Mouse (Mus musculus): ENCODE results near the gene Plpp3.

The Plpp3 gene

GRCm38 (mm10) chr4:105190826-105191225, 33.7 kb downstream of the Plpp3 start:
- no peak for DNase-seq (ENCODE audit: low spot score)

- no peak for DNase-seq (ENCODE audit: low spot score)
Measured at GRCm38 (mm10) chr4:105191550-105191949, 34.4 kb downstream of the Plpp3 start.

GRCm38 (mm10) chr4:105192665-105193064, 35.5 kb downstream of the Plpp3 start:
- DNase-seq (ENCODE audit: low spot score): no peak

- no peak for DNase-seq (ENCODE audit: low spot score)
Measured at GRCm38 (mm10) chr4:105195256-105195655, 38.1 kb downstream of the Plpp3 start.

GRCm38 (mm10) chr4:105196099-105196498, 39.0 kb downstream of the Plpp3 start:
- no peak for DNase-seq (ENCODE audit: low spot score)

- no peak for DNase-seq (ENCODE audit: low spot score)
Measured at GRCm38 (mm10) chr4:105196993-105197765, 40.0 kb downstream of the Plpp3 start.

GRCm38 (mm10) chr4:105198696-105199095, 41.5 kb downstream of the Plpp3 start:
- DNase-seq (ENCODE audit: low spot score): no peak

GRCm38 (mm10) chr4:105199345-105199744, 42.2 kb downstream of the Plpp3 start:
- no peak for DNase-seq (ENCODE audit: low spot score)

- DNase-seq (ENCODE audit: low spot score): no peak
Measured at GRCm38 (mm10) chr4:105200624-105201524, 43.7 kb downstream of the Plpp3 start.

- no peak for DNase-seq (ENCODE audit: low spot score)
Measured at GRCm38 (mm10) chr4:105202439-105202838, 45.3 kb downstream of the Plpp3 start.

GRCm38 (mm10) chr4:105203303-105203761, 46.2 kb downstream of the Plpp3 start:
- DNase-seq (ENCODE audit: low spot score): no peak

- no peak for DNase-seq (ENCODE audit: low spot score)
Measured at GRCm38 (mm10) chr4:105204071-105204470, 46.9 kb downstream of the Plpp3 start.

- no peak for DNase-seq (ENCODE audit: low spot score)
Measured at GRCm38 (mm10) chr4:105205045-105205851, 48.1 kb downstream of the Plpp3 start.

- no peak for DNase-seq (ENCODE audit: low spot score)
Measured at GRCm38 (mm10) chr4:105206102-105206501, 49.0 kb downstream of the Plpp3 start.

- no peak for DNase-seq (ENCODE audit: low spot score)
Measured at GRCm38 (mm10) chr4:105206995-105207394, 49.8 kb downstream of the Plpp3 start.

- DNase-seq (ENCODE audit: low spot score): no peak
Measured at GRCm38 (mm10) chr4:105207641-105208040, 50.5 kb downstream of the Plpp3 start.

GRCm38 (mm10) chr4:105208977-105209376, 51.8 kb downstream of the Plpp3 start:
- DNase-seq (ENCODE audit: low spot score): no peak

- no peak for DNase-seq (ENCODE audit: low spot score)
Measured at GRCm38 (mm10) chr4:105213314-105213713, 56.2 kb downstream of the Plpp3 start.

- DNase-seq (ENCODE audit: low spot score): no peak
Measured at GRCm38 (mm10) chr4:105214438-105214837, 57.3 kb downstream of the Plpp3 start.

GRCm38 (mm10) chr4:105215726-105216410, 58.7 kb downstream of the Plpp3 start:
- DNase-seq (ENCODE audit: low spot score): no peak

- DNase-seq (ENCODE audit: low spot score): no peak
Measured at GRCm38 (mm10) chr4:105218202-105218601, 61.1 kb downstream of the Plpp3 start.

All from spleen, adult 12 weeks (tissue).